Mouse (Mus musculus): ENCODE measurements around the gene Xlr3a.

DNA sequence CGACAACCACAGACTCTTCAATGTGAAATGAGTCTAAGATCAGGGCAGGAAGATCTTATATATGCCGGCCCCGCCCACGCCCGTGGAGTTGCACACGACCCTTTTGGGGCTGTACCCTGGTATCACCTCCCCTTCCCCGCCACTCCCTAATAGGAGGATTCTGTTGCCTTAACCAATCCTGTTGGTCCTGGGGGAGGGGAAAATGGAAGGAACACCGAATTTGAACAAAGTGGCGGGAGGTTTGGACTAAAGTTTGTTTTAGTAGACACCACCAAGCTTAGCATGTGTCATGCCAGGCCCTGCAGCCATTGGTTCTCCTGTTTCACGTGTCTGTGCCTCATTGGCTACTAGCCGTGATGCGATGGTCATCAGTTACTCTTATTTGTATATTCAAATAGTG is 57.2 kb downstream of the Xlr3a start:
- TF ChIP-seq CTCF (IDR thresholded peaks at IDR 0.05; ENCODE audit: borderline replicate concordance, insufficient read depth, low read depth, low read length) (no peak), POLR2A (IDR thresholded peaks at IDR 0.05; ENCODE audit: borderline replicate concordance, insufficient read depth, low read length) (no peak)
